Mouse (Mus musculus): ENCODE measurements around the gene Phox2b. TPM values are rescaled to one million over a fixed set of nuclear protein-coding genes. Genes with fewer than 3 reads are reported as not detected.

Gene Phox2b
- polyA plus RNA-seq, 1 experiment from 2014 or later, result 2.8 TPM

DNA sequence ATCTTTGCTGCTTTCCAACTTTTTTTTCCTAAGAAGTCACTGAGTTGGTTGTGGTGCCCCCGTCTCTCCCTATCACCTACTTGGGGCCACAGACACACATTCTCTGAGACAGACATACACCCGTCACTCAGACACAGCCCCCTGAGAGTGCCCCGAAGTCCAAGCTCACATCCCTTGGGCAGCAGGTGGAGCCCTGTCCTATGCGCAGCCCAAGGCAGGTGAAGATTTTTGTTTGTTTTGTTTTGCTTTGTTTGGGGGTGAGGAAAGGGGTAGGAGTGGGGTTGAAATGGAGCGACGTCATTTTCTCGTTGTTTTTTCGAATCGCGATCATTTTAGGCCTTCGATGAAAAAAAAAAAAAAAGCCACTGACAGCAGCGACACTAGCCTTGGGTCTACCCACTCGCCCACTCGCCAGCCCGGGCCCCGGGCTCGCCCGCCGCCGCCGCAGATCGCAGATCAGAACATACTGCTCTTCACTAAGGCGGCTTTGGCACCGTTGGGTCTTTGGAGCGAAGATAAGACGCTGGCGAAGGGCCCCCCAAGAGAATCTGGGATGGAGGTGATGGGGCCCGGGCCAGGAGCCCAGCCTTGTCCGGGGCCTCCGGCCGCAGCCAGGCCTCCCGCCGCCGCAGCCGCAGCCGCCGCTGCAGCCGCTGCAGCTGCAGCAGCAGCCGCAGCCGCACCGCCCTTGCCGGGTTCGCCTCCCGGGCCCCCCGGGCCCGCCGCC, 3.3 kb downstream of the Phox2b start:
- peak; percentile 20 for ATAC-seq (ENCODE audit: low FRiP score)
- peaks cover 4% of the 10 kb centered on the region for H3K4me1 ChIP-seq (ENCODE audit: control insufficient read depth, insufficient read depth, low read length)
- DNase-seq (ENCODE audit: low spot score, missing footprints), result peak; percentile 97
- H3K9ac ChIP-seq (ENCODE audit: low read length), result peak overlapping the region; percentile 32; the same call in 1 of the 2 replicates
- H3K36me3 ChIP-seq (ENCODE audit: control insufficient read depth, insufficient read depth, low read length), result no peaks in the 10 kb centered on the region
- H3K27ac ChIP-seq (ENCODE audit: low read depth, low read length), result no peak overlapping the region
- WGBS, result under 1% methylated on average over 38 of the region's 47 CpGs
- peak overlapping the region; percentile 49 for H3K4me2 ChIP-seq
- peaks cover 94% of the 10 kb centered on the region for H3K27me3 ChIP-seq (ENCODE audit: control insufficient read depth, insufficient read depth, low read length)
- peak overlapping the region; percentile 25 for H3K4me3 ChIP-seq (ENCODE audit: low read depth, low read length)
- no peaks in the 10 kb centered on the region for H3K9me3 ChIP-seq (ENCODE audit: control insufficient read depth, low read length)

DNA sequence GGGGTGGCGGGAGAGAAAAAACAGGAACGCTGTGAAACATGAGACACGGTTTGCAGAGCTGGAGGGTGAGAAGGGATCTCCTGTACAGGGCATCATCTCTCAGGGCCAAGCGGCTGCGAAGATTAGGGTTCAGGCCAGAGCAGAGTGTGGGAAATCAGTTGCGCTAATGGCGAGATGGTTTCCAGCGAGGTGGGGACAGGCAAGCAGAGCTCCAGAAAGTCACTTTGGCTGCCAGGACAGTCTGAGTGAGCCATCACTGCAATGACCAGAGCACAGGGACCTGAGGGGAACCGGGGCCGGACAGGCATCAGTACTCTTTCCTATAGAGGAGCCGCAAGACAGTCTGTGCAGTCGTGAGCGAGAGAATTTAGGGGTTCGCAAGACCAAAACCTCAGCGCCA, 3.9 kb downstream of the Phox2b start:
- Histone ChIP-seq H3K4me2 (no peak overlapping the region), H3K4me3 (ENCODE audit: low read depth, low read length) (no peak overlapping the region), H3K9ac (ENCODE audit: low read length) (no peak overlapping the region), H3K36me3 (ENCODE audit: control insufficient read depth, insufficient read depth, low read length) (no peaks in the 10 kb centered on the region), H3K27ac (ENCODE audit: low read depth, low read length) (no peak overlapping the region), H3K4me1 (ENCODE audit: control insufficient read depth, insufficient read depth, low read length) (peaks cover 4% of the 10 kb centered on the region), H3K27me3 (ENCODE audit: control insufficient read depth, insufficient read depth, low read length) (peaks cover 93% of the 10 kb centered on the region), H3K9me3 (ENCODE audit: control insufficient read depth, low read length) (no peaks in the 10 kb centered on the region)
- ATAC-seq (ENCODE audit: low FRiP score) (no peak), DNase-seq (ENCODE audit: low spot score, missing footprints) (peak; percentile 96)
- 0% methylated on average over 15 of the region's 15 CpGs for WGBS

DNA sequence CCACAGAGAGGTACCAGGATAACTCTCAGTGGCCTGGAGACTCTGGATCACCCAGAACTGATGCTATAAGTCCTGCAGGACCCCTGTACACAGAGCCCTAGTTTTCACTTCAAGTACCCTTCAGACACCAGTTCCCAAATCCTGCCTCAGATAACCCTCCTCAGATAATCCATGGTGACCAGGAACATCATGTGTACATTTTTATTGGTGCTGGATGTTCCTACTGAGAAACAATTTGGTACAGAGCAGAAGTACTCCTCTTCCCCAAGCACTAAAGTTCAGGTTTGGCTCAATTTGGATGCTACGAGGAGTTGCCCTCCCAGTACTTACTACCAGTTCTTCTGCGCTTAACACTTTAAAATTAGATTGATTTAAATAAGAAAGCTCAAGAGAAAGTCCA, 5.1 kb downstream of the Phox2b start:
- no peak overlapping the region for H3K4me2 ChIP-seq
- WGBS, result 12% methylated on average over 2 of the region's 2 CpGs
- H3K9me3 ChIP-seq (ENCODE audit: control insufficient read depth, low read length), result no peaks in the 10 kb centered on the region
- H3K4me1 ChIP-seq (ENCODE audit: control insufficient read depth, insufficient read depth, low read length), result peaks cover 4% of the 10 kb centered on the region
- ATAC-seq (ENCODE audit: low FRiP score) (no peak), DNase-seq (ENCODE audit: low spot score, missing footprints) (peak; percentile 92)
- no peaks in the 10 kb centered on the region for H3K36me3 ChIP-seq (ENCODE audit: control insufficient read depth, insufficient read depth, low read length)
- no peak overlapping the region for H3K4me3 ChIP-seq (ENCODE audit: low read depth, low read length)
- no peak overlapping the region for H3K9ac ChIP-seq (ENCODE audit: low read length)
- H3K27me3 ChIP-seq (ENCODE audit: control insufficient read depth, insufficient read depth, low read length), result peaks cover 84% of the 10 kb centered on the region
- H3K27ac ChIP-seq (ENCODE audit: low read depth, low read length), result no peak overlapping the region

GRCm38 (mm10) chr5:67091766-67092165, 7.3 kb downstream of the Phox2b start:
- Histone ChIP-seq H3K4me2 (no peak overlapping the region), H3K4me3 (ENCODE audit: low read depth, low read length) (no peak overlapping the region), H3K27ac (ENCODE audit: low read depth, low read length) (no peak overlapping the region), H3K9ac (ENCODE audit: low read length) (no peak overlapping the region), H3K27me3 (ENCODE audit: control insufficient read depth, insufficient read depth, low read length) (peaks cover 63% of the 10 kb centered on the region), H3K9me3 (ENCODE audit: control insufficient read depth, low read length) (no peaks in the 10 kb centered on the region), H3K4me1 (ENCODE audit: control insufficient read depth, insufficient read depth, low read length) (peaks cover 4% of the 10 kb centered on the region), H3K36me3 (ENCODE audit: control insufficient read depth, insufficient read depth, low read length) (no peaks in the 10 kb centered on the region)
- DNase-seq (ENCODE audit: low spot score, missing footprints) (peak; percentile 69), ATAC-seq (ENCODE audit: low FRiP score) (no peak)
- 30% methylated on average over 4 of the region's 4 CpGs for WGBS

DNA sequence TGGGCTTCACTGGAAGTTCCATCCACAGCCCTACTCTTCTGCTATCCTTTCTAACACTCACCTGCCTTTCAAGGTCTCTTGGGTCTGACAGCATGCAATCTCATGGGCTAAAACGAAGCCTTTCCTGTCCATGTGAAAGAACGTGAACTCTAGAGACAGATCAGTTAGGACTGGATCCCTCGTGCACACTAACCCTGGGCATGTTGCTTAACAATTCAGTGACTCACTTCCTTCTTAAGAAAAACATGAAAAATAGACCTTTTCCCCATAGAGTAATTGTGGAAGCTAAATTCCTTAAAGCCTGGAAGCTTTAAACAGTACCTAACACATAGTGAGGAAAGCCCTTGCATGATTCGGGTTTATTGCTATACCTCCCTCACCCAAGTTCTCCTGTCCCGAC, 8.2 kb downstream of the Phox2b start:
- no peaks in the 10 kb centered on the region for H3K9me3 ChIP-seq (ENCODE audit: control insufficient read depth, low read length)
- H3K27ac ChIP-seq (ENCODE audit: low read depth, low read length), result no peak overlapping the region
- H3K4me1 ChIP-seq (ENCODE audit: control insufficient read depth, insufficient read depth, low read length), result no peaks in the 10 kb centered on the region
- H3K4me2 ChIP-seq, result no peak overlapping the region
- no peaks in the 10 kb centered on the region for H3K36me3 ChIP-seq (ENCODE audit: control insufficient read depth, insufficient read depth, low read length)
- H3K27me3 ChIP-seq (ENCODE audit: control insufficient read depth, insufficient read depth, low read length), result peaks cover 54% of the 10 kb centered on the region
- peak; percentile 2 for DNase-seq (ENCODE audit: low spot score, missing footprints)
- 76% methylated on average over 5 of the region's 5 CpGs for WGBS
- no peak for ATAC-seq (ENCODE audit: low FRiP score)
- no peak overlapping the region for H3K4me3 ChIP-seq (ENCODE audit: low read depth, low read length)
- H3K9ac ChIP-seq (ENCODE audit: low read length), result no peak overlapping the region

DNA sequence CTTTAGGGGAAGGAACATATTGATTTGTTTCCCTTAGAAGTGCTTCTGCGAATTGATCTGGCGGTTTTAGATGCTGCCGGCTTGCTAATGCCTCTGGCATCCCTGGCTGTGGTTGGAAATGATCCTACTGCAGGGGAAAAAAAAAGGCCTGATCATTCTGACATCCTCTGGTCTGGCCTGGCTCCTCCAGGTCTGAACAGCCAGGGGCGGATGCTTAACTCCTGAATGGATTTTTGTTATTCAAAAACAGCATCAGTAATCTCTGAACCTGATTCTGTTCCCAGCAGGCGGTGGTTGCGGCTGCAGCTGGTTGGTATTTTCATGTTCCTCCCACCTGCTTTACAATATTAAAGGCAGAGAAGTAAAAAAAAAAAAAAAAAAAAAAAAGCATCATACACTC, 16.0 kb downstream of the Phox2b start:
- H3K36me3 ChIP-seq (ENCODE audit: control insufficient read depth, insufficient read depth, low read length), result no peaks in the 10 kb centered on the region
- ATAC-seq (ENCODE audit: low FRiP score), result no peak
- 26% methylated on average over 6 of the region's 6 CpGs for WGBS

DNA sequence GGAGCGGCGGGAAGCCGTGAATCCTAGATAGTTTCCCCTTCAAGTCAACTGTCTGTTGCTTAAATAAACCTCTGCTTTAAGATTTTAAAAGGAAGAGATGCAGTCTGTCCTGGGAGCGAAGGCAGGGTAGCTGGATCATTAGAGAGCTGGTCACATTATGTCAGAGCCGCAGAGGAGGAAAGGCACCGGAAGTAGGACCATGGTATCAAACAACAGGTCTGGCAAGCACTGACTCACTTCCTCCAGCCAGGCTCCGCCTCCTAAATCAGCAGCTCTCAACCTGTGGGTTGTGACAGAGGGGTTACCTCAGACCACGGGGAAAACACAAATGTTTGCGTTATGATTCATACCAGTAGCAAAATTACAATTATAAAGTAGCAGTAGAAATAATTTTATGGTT, 35.5 kb downstream of the Phox2b start:
- Histone ChIP-seq H3K9me3 (ENCODE audit: control insufficient read depth, low read length) (no peaks in the 10 kb centered on the region), H3K4me2 (no peak overlapping the region), H3K36me3 (ENCODE audit: control insufficient read depth, insufficient read depth, low read length) (no peaks in the 10 kb centered on the region), H3K9ac (ENCODE audit: low read length) (no peak overlapping the region), H3K27ac (ENCODE audit: low read depth, low read length) (no peak overlapping the region), H3K4me1 (ENCODE audit: control insufficient read depth, insufficient read depth, low read length) (no peaks in the 10 kb centered on the region), H3K4me3 (ENCODE audit: low read depth, low read length) (no peak overlapping the region), H3K27me3 (ENCODE audit: control insufficient read depth, insufficient read depth, low read length) (no peaks in the 10 kb centered on the region)
- DNase-seq (ENCODE audit: low spot score, missing footprints) (peak; percentile 57), ATAC-seq (ENCODE audit: low FRiP score) (no peak)
- WGBS, result 88% methylated on average over 9 of the region's 9 CpGs

More for the DNA sequence above, 16.0 kb downstream of the Phox2b start:
- Histone ChIP-seq H3K27ac (ENCODE audit: low read depth, low read length) (no peak overlapping the region), H3K4me1 (ENCODE audit: control insufficient read depth, insufficient read depth, low read length) (no peaks in the 10 kb centered on the region), H3K4me3 (ENCODE audit: low read depth, low read length) (no peak overlapping the region), H3K27me3 (ENCODE audit: control insufficient read depth, insufficient read depth, low read length) (no peaks in the 10 kb centered on the region), H3K9ac (ENCODE audit: low read length) (no peak overlapping the region), H3K4me2 (no peak overlapping the region), H3K9me3 (ENCODE audit: control insufficient read depth, low read length) (no peaks in the 10 kb centered on the region)
- DNase-seq (ENCODE audit: low spot score, missing footprints), result no peak

DNA sequence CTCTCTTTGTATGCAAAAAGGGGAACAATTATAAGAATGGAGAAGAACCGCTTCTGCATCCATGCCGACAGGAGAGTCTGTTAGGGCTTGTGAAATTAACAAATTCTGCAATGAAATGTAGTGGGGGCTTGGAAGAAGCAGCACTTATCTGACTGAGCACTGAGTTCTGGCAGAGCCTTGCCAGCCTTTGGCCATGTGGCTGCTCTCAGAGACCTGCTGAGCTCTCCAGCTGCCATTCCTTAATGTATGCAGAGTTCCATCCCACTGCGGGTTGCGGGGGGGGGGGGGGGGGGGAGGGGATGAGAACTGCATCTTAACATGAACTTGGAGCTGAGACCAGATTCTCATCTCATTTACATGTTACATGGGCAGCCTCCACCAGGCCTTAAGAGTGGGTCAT, 38.6 kb downstream of the Phox2b start:
- Histone ChIP-seq H3K9me3 (ENCODE audit: control insufficient read depth, low read length) (no peaks in the 10 kb centered on the region), H3K4me1 (ENCODE audit: control insufficient read depth, insufficient read depth, low read length) (no peaks in the 10 kb centered on the region), H3K4me2 (no peak overlapping the region), H3K9ac (ENCODE audit: low read length) (no peak overlapping the region), H3K27ac (ENCODE audit: low read depth, low read length) (no peak overlapping the region), H3K36me3 (ENCODE audit: control insufficient read depth, insufficient read depth, low read length) (no peaks in the 10 kb centered on the region), H3K4me3 (ENCODE audit: low read depth, low read length) (no peak overlapping the region), H3K27me3 (ENCODE audit: control insufficient read depth, insufficient read depth, low read length) (no peaks in the 10 kb centered on the region)
- no peak for DNase-seq (ENCODE audit: low spot score, missing footprints)
- no peak for ATAC-seq (ENCODE audit: low FRiP score)
- WGBS, result 47% methylated on average over 3 of the region's 4 CpGs

DNA sequence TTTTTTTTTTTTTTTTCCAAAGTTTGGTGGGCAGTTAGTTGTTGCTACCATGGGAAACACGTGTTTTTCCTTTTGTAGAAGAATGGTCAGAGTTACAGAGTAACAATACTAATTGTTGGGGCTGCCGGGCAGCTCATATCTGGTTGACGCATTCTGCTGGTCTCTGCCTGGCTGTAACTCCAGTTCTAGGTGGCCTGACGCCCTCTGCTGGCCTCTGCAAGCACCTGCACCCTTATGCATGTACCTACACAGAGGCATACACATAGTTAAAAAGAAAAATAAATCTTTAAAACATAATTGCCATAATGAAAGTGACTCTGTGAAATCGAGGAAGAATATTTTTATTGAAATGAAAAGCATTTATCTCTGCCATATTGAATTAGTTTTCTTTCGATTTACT, 41.3 kb downstream of the Phox2b start:
- H3K4me1 ChIP-seq (ENCODE audit: control insufficient read depth, insufficient read depth, low read length), result no peaks in the 10 kb centered on the region
- H3K9ac ChIP-seq (ENCODE audit: low read length), result no peak overlapping the region
- H3K4me2 ChIP-seq, result no peak overlapping the region
- peak; percentile 49 for DNase-seq (ENCODE audit: low spot score, missing footprints)
- 90% methylated on average over 6 of the region's 6 CpGs for WGBS
- H3K9me3 ChIP-seq (ENCODE audit: control insufficient read depth, low read length), result no peaks in the 10 kb centered on the region
- H3K27ac ChIP-seq (ENCODE audit: low read depth, low read length), result no peak overlapping the region
- H3K4me3 ChIP-seq (ENCODE audit: low read depth, low read length), result no peak overlapping the region
- no peak for ATAC-seq (ENCODE audit: low FRiP score)
- no peaks in the 10 kb centered on the region for H3K27me3 ChIP-seq (ENCODE audit: control insufficient read depth, insufficient read depth, low read length)
- H3K36me3 ChIP-seq (ENCODE audit: control insufficient read depth, insufficient read depth, low read length), result no peaks in the 10 kb centered on the region
